Mouse (Mus musculus) cerebellum, adult 2 months (tissue): Measurements from ENCODE around the gene Pappa.

Experiments
- CTCF ChIP-seq: fragments of 200-500 bp; IDR thresholded peaks from 2 replicates; pipeline ENCODE4 v1.5.1; 2011; ENCODE audit warnings: low read depth, mild to moderate bottlenecking, control low read depth, low read length, moderate library complexity, borderline replicate concordance; ENCODE audit not compliant: insufficient read depth
- POLR2A ChIP-seq: fragments of 200-500 bp; IDR thresholded peaks from 2 replicates; pipeline ENCODE4 v1.6.1; 2011; ENCODE audit warnings: low read length, control low read depth, borderline replicate concordance; ENCODE audit not compliant: insufficient read depth

- no peak for TF ChIP-seq CTCF
- no peak for TF ChIP-seq POLR2A
Observed at GRCm38 (mm10) chr4:65283611-65284010, 159.6 kb downstream of the Pappa start.
